Mouse (Mus musculus) hindbrain, embryonic 14.5 days (tissue): Measurements from ENCODE around the gene Slc39a3. TPM values are rescaled to one million over a fixed set of nuclear protein-coding genes. Genes with fewer than 3 reads are reported as not detected.

Experiments
- ATAC-seq: fragments of 200-750 bp; cut with Nextera tagmentation; 2 replicates; pipeline ENCODE4 v1.8.0; 2017; ENCODE audit warnings: moderate number of reproducible peaks, mild to moderate bottlenecking, moderate TSS enrichment, moderate library complexity; ENCODE audit not compliant: low FRiP score
- DNase-seq: peaks from one replicate; pipeline ENCODE4 v3.0.0-alpha.2; 2015; ENCODE audit warnings: low spot score
- H3K27ac ChIP-seq: fragments of 300-500 bp; sonication (generic); 2 replicates; pipeline ENCODE4 v1.5.1; 2014; ENCODE audit warnings: mild to moderate bottlenecking, moderate library complexity
- H3K27me3 ChIP-seq: fragments of 300-500 bp; sonication (generic); 2 replicates; pipeline ENCODE4 v1.6.1; 2014; ENCODE audit warnings: mild to moderate bottlenecking, low read length, mixed read lengths; ENCODE audit not compliant: control insufficient read depth, insufficient read depth
- H3K36me3 ChIP-seq: fragments of 300-500 bp; sonication (generic); replicated peaks from 2 replicates; pipeline ENCODE4 v1.6.1; 2014; ENCODE audit not compliant: control insufficient read depth, insufficient read depth
- H3K4me1 ChIP-seq: fragments of 300-500 bp; sonication (generic); replicated peaks from 2 replicates; pipeline ENCODE4 v1.6.1; 2014; ENCODE audit warnings: antibody characterized with exemption, low read length, mixed read lengths; ENCODE audit not compliant: control insufficient read depth, insufficient read depth
- H3K4me2 ChIP-seq: fragments of 300-500 bp; sonication (generic); replicated peaks from 2 replicates; pipeline ENCODE4 v1.6.1; 2014; ENCODE audit warnings: mild to moderate bottlenecking, moderate library complexity
- H3K4me3 ChIP-seq: fragments of 300-500 bp; sonication (generic); replicated peaks from 2 replicates; pipeline ENCODE4 v1.5.1; 2014; ENCODE audit warnings: mild to moderate bottlenecking, low read length
- H3K9ac ChIP-seq: fragments of 300-500 bp; sonication (generic); 2 replicates; pipeline ENCODE4 v1.6.1; 2014
- H3K9me3 ChIP-seq: fragments of 300-500 bp; sonication (generic); 2 replicates; pipeline ENCODE4 v1.6.1; 2016; ENCODE audit warnings: low read length; ENCODE audit not compliant: control insufficient read depth
- WGBS: fragments of 180-500 bp; shearing (Covaris S2); extraction: QIAGEN DNeasy Blood & Tissue Kit; methylation state at CpG from one replicate; pipeline ENCODE4 v1.1.7; 2014; 5-methylcytosine and 5-hydroxymethylcytosine counted together
- polyA plus RNA-seq: library from polyadenylated mRNA; unstranded; fragments of >200 nt; fragmentation: Nextera tagmentation; extraction: Ambion mirVana; gene quantifications from 2 replicates; pipeline ENCODE4 v1.2.1, GENCODE M21; 2014

Gene Slc39a3
- polyA plus RNA-seq, 1 experiment from 2014 or later: 33.7 TPM

DNA sequence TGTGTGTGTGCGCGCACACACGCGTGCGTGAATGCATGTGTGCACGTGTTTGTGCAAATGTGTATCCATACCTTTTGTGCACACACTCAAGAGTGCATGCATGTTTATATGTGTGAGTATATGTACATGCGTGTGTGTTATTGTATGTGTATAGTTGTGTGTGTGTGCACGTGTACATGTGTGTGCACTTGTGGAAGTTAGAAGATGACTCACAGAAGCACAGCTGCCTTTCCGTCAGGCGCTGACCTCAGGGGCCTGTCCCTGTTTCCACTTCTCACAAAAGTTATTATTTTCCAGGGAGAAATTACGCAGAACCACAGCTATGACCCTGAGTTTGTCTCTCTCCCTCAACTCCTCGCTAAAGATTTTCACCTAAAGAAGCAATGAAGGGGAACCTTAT is 53.0 kb downstream of the Slc39a3 start:
- H3K4me1 ChIP-seq: no peaks in the 10 kb centered on the region
- WGBS: 91% methylated on average over 12 of the region's 12 CpGs
- H3K27me3 ChIP-seq: peaks cover 35% of the 10 kb centered on the region
- no peak overlapping the region for H3K4me3 ChIP-seq
- H3K4me2 ChIP-seq: no peak overlapping the region
- H3K9ac ChIP-seq: no peak overlapping the region
- no peak for DNase-seq
- no peaks in the 10 kb centered on the region for H3K9me3 ChIP-seq
- no peak for ATAC-seq
- H3K36me3 ChIP-seq: no peaks in the 10 kb centered on the region
- no peak overlapping the region for H3K27ac ChIP-seq

DNA sequence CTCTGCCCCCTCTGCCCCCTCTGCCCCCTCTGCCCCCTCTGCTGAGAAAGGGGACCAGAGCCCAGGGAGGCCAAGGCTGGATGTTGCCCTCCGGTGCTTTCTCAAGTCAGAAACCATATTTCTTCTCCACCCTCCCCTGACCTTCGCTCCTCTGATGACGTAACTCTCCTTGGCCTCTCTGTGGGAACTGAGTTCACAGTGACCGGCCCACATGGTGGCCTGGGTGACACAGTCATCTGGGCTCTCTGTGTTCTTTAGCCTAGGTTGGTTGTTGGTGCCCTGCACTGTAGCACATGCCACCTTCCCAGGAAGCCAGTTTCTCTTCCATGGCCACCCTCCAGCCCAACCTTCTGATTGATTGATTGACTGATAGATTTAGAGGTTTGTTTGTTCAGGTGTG is 54.8 kb downstream of the Slc39a3 start:
- ATAC-seq (no peak), DNase-seq (no peak)
- H3K9ac ChIP-seq: no peak overlapping the region
- no peak overlapping the region for H3K4me2 ChIP-seq
- H3K4me1 ChIP-seq: no peaks in the 10 kb centered on the region
- no peak overlapping the region for H3K4me3 ChIP-seq
- H3K9me3 ChIP-seq: no peaks in the 10 kb centered on the region
- 75% methylated on average over 4 of the region's 4 CpGs for WGBS
- no peak overlapping the region for H3K27ac ChIP-seq
- H3K27me3 ChIP-seq: peaks cover 32% of the 10 kb centered on the region
- no peaks in the 10 kb centered on the region for H3K36me3 ChIP-seq

- peaks cover 24% of the 10 kb centered on the region for H3K27me3 ChIP-seq
- no peaks in the 10 kb centered on the region for H3K9me3 ChIP-seq
- no peaks in the 10 kb centered on the region for H3K4me1 ChIP-seq
- WGBS: 49% methylated on average over 7 of the region's 7 CpGs
- no peak overlapping the region for H3K4me3 ChIP-seq
- ATAC-seq (no peak), DNase-seq (no peak)
- H3K4me2 ChIP-seq: no peak overlapping the region
- H3K36me3 ChIP-seq: no peaks in the 10 kb centered on the region
- H3K9ac ChIP-seq: no peak overlapping the region
- no peak overlapping the region for H3K27ac ChIP-seq
These were observed 55.6 kb downstream of the Slc39a3 start for GRCm38 (mm10) chr10:80981564-80982112.

Other genes with a start within 250 kb of the Slc39a3 start
- 55.6 and 62.9 TPM in 2 replicates for gene Sf3a2, start 239.2 kb downstream of the Slc39a3 start, polyA plus RNA-seq
- 117 and 123 TPM in 2 replicates for gene Plekhj1, start 238.8 kb downstream of the Slc39a3 start, polyA plus RNA-seq
- 0.16 TPM in 1 of 2 replicates, not detected in the other for gene Amh, start 232.2 kb downstream of the Slc39a3 start, polyA plus RNA-seq
- gene Jsrp1, start 223.9 kb downstream of the Slc39a3 start, polyA plus RNA-seq: 0.37 and 0.96 TPM in 2 replicates
- 1,195 and 1,204 TPM in 2 replicates for gene Oaz1, start 210.8 kb downstream of the Slc39a3 start, polyA plus RNA-seq
- gene Lingo3, start 193.4 kb downstream of the Slc39a3 start, polyA plus RNA-seq: 9.9 and 14.3 TPM in 2 replicates
- gene Lsm7, start 182.2 kb downstream of the Slc39a3 start, polyA plus RNA-seq: 241 and 287 TPM in 2 replicates
- 69.3 and 70.3 TPM in 2 replicates for gene Sppl2b, start 182.2 kb downstream of the Slc39a3 start, polyA plus RNA-seq
- gene Tmprss9, start 165.6 kb downstream of the Slc39a3 start, polyA plus RNA-seq: 0.09 and 0.17 TPM in 2 replicates
- gene Timm13, start 136.5 kb downstream of the Slc39a3 start, polyA plus RNA-seq: 311 and 351 TPM in 2 replicates
- 12.9 and 13.8 TPM in 2 replicates for gene Lmnb2, start 119.2 kb downstream of the Slc39a3 start, polyA plus RNA-seq
- gene Gadd45b, start 107.4 kb downstream of the Slc39a3 start, polyA plus RNA-seq: 6.2 and 8.0 TPM in 2 replicates
- gene Gng7, start 22.5 kb downstream of the Slc39a3 start, polyA plus RNA-seq: 17.7 and 20.9 TPM in 2 replicates
- gene Diras1, start 11.8 kb downstream of the Slc39a3 start, polyA plus RNA-seq: 29.7 and 32.2 TPM in 2 replicates
- 260 and 276 TPM in 2 replicates for gene Sgta, start 22.8 kb upstream of the Slc39a3 start, polyA plus RNA-seq
- 35.9 and 37.2 TPM in 2 replicates for gene Thop1, start 32.6 kb upstream of the Slc39a3 start, polyA plus RNA-seq
- gene Creb3l3, start 61.4 kb upstream of the Slc39a3 start, polyA plus RNA-seq: 0.09 and 0.32 TPM in 2 replicates
- gene Map2k2, start 68.5 kb upstream of the Slc39a3 start, polyA plus RNA-seq: 222 and 230 TPM in 2 replicates
- 12.4 and 14.4 TPM in 2 replicates for gene Zbtb7a, start 97.8 kb upstream of the Slc39a3 start, polyA plus RNA-seq
- 43.7 and 48.3 TPM in 2 replicates for gene Pias4, start 130.5 kb upstream of the Slc39a3 start, polyA plus RNA-seq
- gene Eef2, start 139.2 kb upstream of the Slc39a3 start, polyA plus RNA-seq: 413 and 447 TPM in 2 replicates
- 68.2 and 76.7 TPM in 2 replicates for gene Dapk3, start 145.6 kb upstream of the Slc39a3 start, polyA plus RNA-seq
- gene 4930442H23Rik, start 146.4 kb upstream of the Slc39a3 start, polyA plus RNA-seq: 0.33 TPM in 1 of 2 replicates, not detected in the other
- 0.14 TPM in 1 of 2 replicates, not detected in the other for gene Nmrk2, start 164.6 kb upstream of the Slc39a3 start, polyA plus RNA-seq
- 80.2 and 83.1 TPM in 2 replicates for gene Atcay, start 193.4 kb upstream of the Slc39a3 start, polyA plus RNA-seq
- gene Zfr2, start 195.7 kb upstream of the Slc39a3 start, polyA plus RNA-seq: 24.2 and 25.4 TPM in 2 replicates
- gene Matk, start 215.5 kb upstream of the Slc39a3 start, polyA plus RNA-seq: 30.2 and 37.0 TPM in 2 replicates
- 136 and 142 TPM in 2 replicates for gene Mrpl54, start 229.5 kb upstream of the Slc39a3 start, polyA plus RNA-seq
- 26.4 and 31.5 TPM in 2 replicates for gene Apba3, start 229.5 kb upstream of the Slc39a3 start, polyA plus RNA-seq